Mouse (Mus musculus): ENCODE data around the gene Sun2. TPM values are rescaled to one million over a fixed set of nuclear protein-coding genes. Genes with fewer than 3 reads are reported as not detected.

Gene Sun2
- polyA plus RNA-seq, 1 experiment from 2014 or later = 6.8 TPM

DNA sequence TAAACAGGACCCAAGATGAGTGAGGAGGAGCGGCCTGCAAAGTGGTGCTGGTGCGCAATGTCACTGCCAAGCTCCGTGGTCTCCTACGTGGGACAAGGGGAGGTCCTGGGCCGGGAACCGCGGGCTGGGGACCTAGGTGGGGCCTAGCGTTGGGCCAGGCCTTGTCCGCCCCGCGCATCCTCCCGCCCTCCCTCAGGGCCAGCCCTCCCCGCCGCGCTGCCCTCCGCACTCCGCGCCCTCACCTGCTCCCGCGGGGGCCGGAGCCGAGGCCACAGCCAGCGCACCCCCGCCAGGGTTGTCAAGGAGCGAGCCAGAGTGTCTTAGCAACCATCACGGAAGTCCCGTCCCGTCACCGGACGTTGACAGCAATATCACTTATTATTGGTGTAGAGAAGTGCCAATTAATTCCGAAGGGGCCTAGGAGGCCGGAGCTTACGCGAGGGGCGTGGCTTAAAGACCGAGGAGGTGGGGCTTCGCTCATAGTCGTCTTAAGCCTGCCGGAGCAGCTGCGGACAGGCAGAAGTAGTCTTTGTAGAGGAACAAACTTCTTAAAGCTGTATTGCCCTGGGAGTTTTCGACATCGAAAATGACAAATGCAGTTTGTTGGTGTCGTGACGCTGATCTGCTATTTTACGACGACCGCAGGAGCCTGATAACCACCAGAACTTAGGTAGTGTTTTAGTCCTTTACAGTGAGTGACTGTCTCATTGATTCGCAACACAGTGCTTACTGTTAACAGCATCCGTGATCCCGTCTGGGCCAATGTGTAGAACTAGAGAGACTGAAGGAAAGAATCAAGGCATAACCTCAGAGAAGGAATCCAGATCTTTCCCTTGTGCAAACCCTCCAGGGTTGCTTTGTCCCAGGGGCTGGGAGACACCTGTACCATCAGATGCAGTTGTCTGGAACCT lies 32.0 kb upstream of the Sun2 start:
- Histone ChIP-seq H3K27ac (ENCODE audit: low read length) (peak overlapping the region; percentile 61), H3K27me3 (ENCODE audit: control insufficient read depth, insufficient read depth, low read length) (no peaks in the 10 kb centered on the region), H3K9ac (replicated peaks; ENCODE audit: low read depth, low read length) (peak overlapping the region; percentile 74), H3K4me2 (replicated peaks; ENCODE audit: low read depth, low read length) (peak overlapping the region; percentile 79), H3K36me3 (ENCODE audit: control insufficient read depth, insufficient read depth, low read length) (no peaks in the 10 kb centered on the region), H3K4me1 (ENCODE audit: control insufficient read depth, insufficient read depth, low read length) (peaks cover 15% of the 10 kb centered on the region; the same call in 1 of the 2 replicates), H3K9me3 (ENCODE audit: control insufficient read depth, low read depth, low read length) (no peaks in the 10 kb centered on the region), H3K4me3 (ENCODE audit: low read depth, low read length) (peak overlapping the region; percentile 81)
- WGBS = 1% methylated on average over 50 of the region's 50 CpGs
- ATAC-seq (ENCODE audit: insufficient number of reproducible peaks, insufficient read depth, low FRiP score, low read depth) = peak; percentile 98

GRCm38 (mm10) chr15:79770629-79771240 lies 28.4 kb upstream of the Sun2 start:
- Histone ChIP-seq H3K9me3 (ENCODE audit: control insufficient read depth, low read depth, low read length) (no peaks in the 10 kb centered on the region), H3K36me3 (ENCODE audit: control insufficient read depth, insufficient read depth, low read length) (no peaks in the 10 kb centered on the region), H3K4me3 (ENCODE audit: low read depth, low read length) (no peak overlapping the region), H3K27me3 (ENCODE audit: control insufficient read depth, insufficient read depth, low read length) (no peaks in the 10 kb centered on the region), H3K9ac (replicated peaks; ENCODE audit: low read depth, low read length) (no peak overlapping the region), H3K4me2 (replicated peaks; ENCODE audit: low read depth, low read length) (no peak overlapping the region), H3K4me1 (ENCODE audit: control insufficient read depth, insufficient read depth, low read length) (peaks cover 15% of the 10 kb centered on the region; the same call in 1 of the 2 replicates), H3K27ac (ENCODE audit: low read length) (no peak overlapping the region)
- no peak for ATAC-seq (ENCODE audit: insufficient number of reproducible peaks, insufficient read depth, low FRiP score, low read depth)
- 78% methylated on average over 21 of the region's 21 CpGs for WGBS

- ATAC-seq (ENCODE audit: insufficient number of reproducible peaks, insufficient read depth, low FRiP score, low read depth) = no peak
- H3K4me2 ChIP-seq (replicated peaks; ENCODE audit: low read depth, low read length) = no peak overlapping the region
- no peak overlapping the region for H3K9ac ChIP-seq (replicated peaks; ENCODE audit: low read depth, low read length)
- no peak overlapping the region for H3K4me3 ChIP-seq (ENCODE audit: low read depth, low read length)
- no peak overlapping the region for H3K27ac ChIP-seq (ENCODE audit: low read length)
- no peaks in the 10 kb centered on the region for H3K9me3 ChIP-seq (ENCODE audit: control insufficient read depth, low read depth, low read length)
- H3K27me3 ChIP-seq (ENCODE audit: control insufficient read depth, insufficient read depth, low read length) = no peaks in the 10 kb centered on the region
- no peaks in the 10 kb centered on the region; the same call in 1 of the 2 replicates for H3K36me3 ChIP-seq (ENCODE audit: control insufficient read depth, insufficient read depth, low read length)
- H3K4me1 ChIP-seq (ENCODE audit: control insufficient read depth, insufficient read depth, low read length) = peaks cover 5% of the 10 kb centered on the region; the same call in 1 of the 2 replicates
- 58% methylated on average over 6 of the region's 6 CpGs for WGBS
Observed at GRCm38 (mm10) chr15:79768302-79768701, 26.0 kb upstream of the Sun2 start.

DNA sequence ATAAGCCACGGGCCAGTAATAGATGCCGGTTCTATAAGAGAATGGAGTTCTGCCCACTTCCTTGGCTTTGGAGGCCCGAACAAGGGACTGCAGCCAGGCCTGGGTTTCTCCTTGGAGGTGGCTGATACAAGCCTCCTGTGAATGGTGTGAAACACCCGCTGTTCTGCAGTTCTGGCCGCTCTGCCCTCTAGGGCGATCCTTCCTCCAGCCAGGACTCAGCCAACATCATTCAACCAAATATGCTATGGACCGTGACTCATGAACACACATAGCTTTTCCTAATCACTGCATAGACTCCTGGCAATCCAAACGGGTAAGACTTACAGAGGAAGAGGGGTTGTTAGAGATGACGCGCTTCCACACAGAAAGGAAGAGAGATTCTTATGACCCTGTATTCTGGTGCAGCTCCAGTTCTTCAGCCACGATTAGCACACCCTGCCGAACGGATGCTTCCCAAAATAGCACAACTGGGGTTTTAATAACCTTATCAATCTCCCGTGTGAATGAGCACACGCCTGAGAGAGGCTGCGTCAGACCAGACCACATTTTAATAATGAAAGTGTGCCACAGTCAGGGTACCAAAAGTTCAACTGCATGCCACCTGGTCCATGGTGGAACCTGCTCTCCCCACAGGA lies 25.1 kb upstream of the Sun2 start:
- Histone ChIP-seq H3K9me3 (ENCODE audit: control insufficient read depth, low read depth, low read length) (no peaks in the 10 kb centered on the region), H3K4me2 (replicated peaks; ENCODE audit: low read depth, low read length) (no peak overlapping the region), H3K36me3 (ENCODE audit: control insufficient read depth, insufficient read depth, low read length) (peaks cover 6% of the 10 kb centered on the region; the same call in 1 of the 2 replicates), H3K9ac (replicated peaks; ENCODE audit: low read depth, low read length) (no peak overlapping the region), H3K27ac (ENCODE audit: low read length) (no peak overlapping the region), H3K4me1 (ENCODE audit: control insufficient read depth, insufficient read depth, low read length) (no peaks in the 10 kb centered on the region), H3K4me3 (ENCODE audit: low read depth, low read length) (no peak overlapping the region), H3K27me3 (ENCODE audit: control insufficient read depth, insufficient read depth, low read length) (no peaks in the 10 kb centered on the region)
- no peak for ATAC-seq (ENCODE audit: insufficient number of reproducible peaks, insufficient read depth, low FRiP score, low read depth)
- 82% methylated on average over 16 of the region's 16 CpGs for WGBS

DNA sequence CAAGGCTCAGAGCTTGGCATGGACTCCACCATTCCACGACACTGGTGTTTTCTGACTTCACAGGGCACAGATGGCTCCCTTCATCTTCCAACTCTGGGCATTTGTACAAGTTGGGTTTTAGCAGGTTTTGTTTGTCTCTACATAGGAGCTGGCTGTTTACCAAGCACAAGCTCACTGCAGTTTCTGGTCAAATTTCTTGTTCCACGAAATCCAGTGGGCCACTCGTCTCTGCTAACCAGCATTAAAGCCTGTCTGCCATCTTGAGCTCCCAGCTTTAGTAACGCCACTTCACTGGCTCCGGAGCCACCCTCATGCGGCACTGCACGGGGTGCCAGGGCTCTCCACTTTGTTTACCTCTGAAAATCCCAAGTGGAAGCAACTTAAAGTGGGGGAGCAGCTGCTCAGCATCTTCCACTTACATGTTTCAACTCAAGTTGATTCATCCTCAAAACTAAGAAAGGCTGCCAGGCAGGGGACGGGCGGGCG lies 24.3 kb upstream of the Sun2 start:
- no peak for ATAC-seq (ENCODE audit: insufficient number of reproducible peaks, insufficient read depth, low FRiP score, low read depth)
- no peak overlapping the region for H3K27ac ChIP-seq (ENCODE audit: low read length)
- no peaks in the 10 kb centered on the region for H3K27me3 ChIP-seq (ENCODE audit: control insufficient read depth, insufficient read depth, low read length)
- H3K36me3 ChIP-seq (ENCODE audit: control insufficient read depth, insufficient read depth, low read length) = peaks cover 9% of the 10 kb centered on the region; the same call in 1 of the 2 replicates
- 72% methylated on average over 10 of the region's 10 CpGs for WGBS
- H3K9ac ChIP-seq (replicated peaks; ENCODE audit: low read depth, low read length) = no peak overlapping the region
- no peaks in the 10 kb centered on the region for H3K9me3 ChIP-seq (ENCODE audit: control insufficient read depth, low read depth, low read length)
- no peaks in the 10 kb centered on the region for H3K4me1 ChIP-seq (ENCODE audit: control insufficient read depth, insufficient read depth, low read length)
- H3K4me3 ChIP-seq (ENCODE audit: low read depth, low read length) = no peak overlapping the region
- H3K4me2 ChIP-seq (replicated peaks; ENCODE audit: low read depth, low read length) = no peak overlapping the region

GRCm38 (mm10) chr15:79766168-79766567 lies 23.8 kb upstream of the Sun2 start:
- no peak overlapping the region for H3K4me3 ChIP-seq (ENCODE audit: low read depth, low read length)
- H3K27ac ChIP-seq (ENCODE audit: low read length) = no peak overlapping the region
- H3K4me2 ChIP-seq (replicated peaks; ENCODE audit: low read depth, low read length) = no peak overlapping the region
- no peak for ATAC-seq (ENCODE audit: insufficient number of reproducible peaks, insufficient read depth, low FRiP score, low read depth)
- no peak overlapping the region for H3K9ac ChIP-seq (replicated peaks; ENCODE audit: low read depth, low read length)
- WGBS = 63% methylated on average over 9 of the region's 10 CpGs
- H3K27me3 ChIP-seq (ENCODE audit: control insufficient read depth, insufficient read depth, low read length) = no peaks in the 10 kb centered on the region
- no peaks in the 10 kb centered on the region for H3K4me1 ChIP-seq (ENCODE audit: control insufficient read depth, insufficient read depth, low read length)
- no peaks in the 10 kb centered on the region for H3K9me3 ChIP-seq (ENCODE audit: control insufficient read depth, low read depth, low read length)
- H3K36me3 ChIP-seq (ENCODE audit: control insufficient read depth, insufficient read depth, low read length) = peaks cover 11% of the 10 kb centered on the region; the same call in 1 of the 2 replicates

GRCm38 (mm10) chr15:79765361-79765760 lies 23.0 kb upstream of the Sun2 start:
- ATAC-seq (ENCODE audit: insufficient number of reproducible peaks, insufficient read depth, low FRiP score, low read depth) = no peak
- no peak overlapping the region for H3K4me3 ChIP-seq (ENCODE audit: low read depth, low read length)
- H3K9me3 ChIP-seq (ENCODE audit: control insufficient read depth, low read depth, low read length) = no peaks in the 10 kb centered on the region
- H3K27ac ChIP-seq (ENCODE audit: low read length) = no peak overlapping the region
- H3K9ac ChIP-seq (replicated peaks; ENCODE audit: low read depth, low read length) = no peak overlapping the region
- H3K27me3 ChIP-seq (ENCODE audit: control insufficient read depth, insufficient read depth, low read length) = no peaks in the 10 kb centered on the region
- no peaks in the 10 kb centered on the region for H3K4me1 ChIP-seq (ENCODE audit: control insufficient read depth, insufficient read depth, low read length)
- no peak overlapping the region for H3K4me2 ChIP-seq (replicated peaks; ENCODE audit: low read depth, low read length)
- WGBS = 88% methylated on average over 2 of the region's 2 CpGs
- peaks cover 11% of the 10 kb centered on the region; the same call in 1 of the 2 replicates for H3K36me3 ChIP-seq (ENCODE audit: control insufficient read depth, insufficient read depth, low read length)

DNA sequence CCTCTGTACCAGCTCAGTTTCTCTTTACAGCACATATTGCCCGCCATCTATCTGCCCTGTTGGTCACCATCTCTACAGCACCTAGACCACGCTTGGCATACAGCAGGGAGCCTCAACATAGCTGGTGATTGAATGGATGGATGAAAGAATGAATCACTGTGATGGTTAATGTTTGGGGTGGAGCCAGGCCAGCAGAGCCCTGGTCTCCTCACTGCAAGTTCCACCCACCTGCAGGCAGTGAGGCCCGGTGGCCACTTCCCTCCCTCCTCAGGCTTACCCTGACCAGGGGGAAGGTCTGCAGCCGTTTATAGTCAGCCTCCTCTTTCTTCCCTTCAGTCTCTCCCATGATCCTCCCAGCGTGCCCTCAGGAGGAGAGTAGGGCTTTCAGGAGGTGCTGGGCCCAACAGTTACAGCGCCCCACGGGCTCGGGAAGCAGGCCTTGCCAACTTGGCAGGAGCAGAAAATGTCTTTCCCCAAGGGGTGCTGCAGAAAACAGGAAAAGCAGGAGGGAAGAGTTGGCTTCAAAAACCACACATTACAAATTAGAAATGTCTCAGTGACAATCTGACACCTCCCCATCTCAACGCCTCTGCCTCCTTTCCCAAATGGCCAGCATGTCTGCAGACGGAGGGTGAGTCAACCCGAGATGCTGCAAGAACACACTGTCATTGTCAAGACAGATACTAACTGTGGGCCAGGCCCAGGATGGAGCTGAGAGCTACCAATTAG lies 22.4 kb upstream of the Sun2 start:
- 79% methylated on average over 11 of the region's 11 CpGs for WGBS
- no peaks in the 10 kb centered on the region for H3K27me3 ChIP-seq (ENCODE audit: control insufficient read depth, insufficient read depth, low read length)
- no peak overlapping the region for H3K4me2 ChIP-seq (replicated peaks; ENCODE audit: low read depth, low read length)
- peaks cover 11% of the 10 kb centered on the region; the same call in 1 of the 2 replicates for H3K36me3 ChIP-seq (ENCODE audit: control insufficient read depth, insufficient read depth, low read length)
- ATAC-seq (ENCODE audit: insufficient number of reproducible peaks, insufficient read depth, low FRiP score, low read depth) = no peak
- no peaks in the 10 kb centered on the region for H3K9me3 ChIP-seq (ENCODE audit: control insufficient read depth, low read depth, low read length)
- no peak overlapping the region for H3K27ac ChIP-seq (ENCODE audit: low read length)
- H3K9ac ChIP-seq (replicated peaks; ENCODE audit: low read depth, low read length) = no peak overlapping the region
- H3K4me3 ChIP-seq (ENCODE audit: low read depth, low read length) = no peak overlapping the region
- no peaks in the 10 kb centered on the region for H3K4me1 ChIP-seq (ENCODE audit: control insufficient read depth, insufficient read depth, low read length)
